ENCODE assay signal across 8 mouse cellular contexts in the genomic region with DNA sequence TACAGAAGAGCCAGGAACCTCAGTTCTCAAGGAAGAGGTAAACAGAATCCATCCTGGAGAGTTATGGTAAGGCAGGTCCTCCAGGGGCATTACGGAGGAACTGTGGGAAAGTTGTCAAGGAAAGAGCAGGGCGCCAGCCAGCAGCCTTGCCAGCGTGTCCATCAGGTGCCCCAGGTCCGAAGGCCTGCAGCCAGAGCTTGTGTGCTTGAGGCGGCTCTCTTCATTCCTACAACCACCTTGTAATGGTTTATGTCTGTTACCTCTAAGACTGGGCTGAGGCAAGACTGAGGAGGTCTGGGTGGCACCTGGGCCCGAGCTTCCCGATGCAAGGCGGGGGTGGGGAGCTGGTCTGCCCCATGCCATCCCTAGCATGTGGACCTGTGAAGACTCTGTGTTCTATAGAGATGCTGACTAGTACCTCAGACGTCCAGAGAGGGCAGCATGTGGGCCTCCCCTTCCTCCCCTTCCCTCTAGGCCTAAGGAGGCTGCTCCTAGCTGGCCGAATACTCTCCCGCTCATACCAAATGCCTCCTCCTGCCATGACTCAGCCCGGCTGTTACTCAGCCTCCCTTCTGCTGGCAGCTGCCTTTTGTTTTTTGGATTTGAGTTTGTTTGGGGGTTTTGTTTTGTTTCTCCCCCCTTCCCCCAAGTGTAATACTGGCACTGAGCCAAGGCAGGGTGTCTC. TPM values are rescaled to one million over a fixed set of nuclear protein-coding genes. Genes with fewer than 3 reads are reported as not detected.
DNase-seq lines count a peak whose midpoint lies in the region; ATAC-seq and TF ChIP-seq lines count a peak whose summit lies in the region.

No protein-coding gene starts in this region.

- 0 out of 2 replicates have a peak, but pooled peaks cover 2% of the 10 kb centered on the region for H3K27me3 ChIP-seq in kidney, postnatal 0 days (ENCODE audit: insufficient read depth, low read length)
- no peaks in the 10 kb centered on the region for H3K27me3 ChIP-seq in forebrain, postnatal 0 days (ENCODE audit: insufficient read depth, low read length)

- H3K4me2 ChIP-seq in kidney, postnatal 0 days (ENCODE audit: low read length): no peak overlapping the region
- no peak overlapping the region for H3K4me2 ChIP-seq in forebrain, postnatal 0 days (ENCODE audit: low read depth)

- H3K9me3 ChIP-seq in kidney, postnatal 0 days (replicated peaks; ENCODE audit: low read length): no peaks in the 10 kb centered on the region
- H3K9me3 ChIP-seq in forebrain, postnatal 0 days (ENCODE audit: low read length): no peaks in the 10 kb centered on the region

- H3K4me1 ChIP-seq in kidney, postnatal 0 days (replicated peaks; ENCODE audit: insufficient read depth, low read length): 0 out of 2 replicates have a peak, but pooled peaks cover 3% of the 10 kb centered on the region
- peaks cover 32% of the 10 kb centered on the region for H3K4me1 ChIP-seq in forebrain, postnatal 0 days (ENCODE audit: insufficient read depth)

- no peak overlapping the region for H3K27ac ChIP-seq in kidney, postnatal 0 days
- H3K27ac ChIP-seq in forebrain, postnatal 0 days (ENCODE audit: low read depth, low read length): no peak overlapping the region

- WGBS in kidney, postnatal 0 days: 66% methylated on average over 12 of the region's 12 CpGs
- WGBS in forebrain, postnatal 0 days: 60% methylated on average over 12 of the region's 12 CpGs

- no peak overlapping the region for H3K9ac ChIP-seq in kidney, postnatal 0 days (ENCODE audit: low read depth, low read length)
- no peak overlapping the region for H3K9ac ChIP-seq in forebrain, postnatal 0 days

- 0 out of 2 replicates have a peak, but pooled peaks have one; percentile 25 for ATAC-seq in kidney, postnatal 0 days (replicated peaks; ENCODE audit: low FRiP score, low read depth)
- peak; percentile 49 for ATAC-seq in forebrain, postnatal 0 days
- no peak for ATAC-seq in monocyte, adult 5-6 weeks (replicated peaks; ENCODE audit: insufficient number of reproducible peaks, low FRiP score, low TSS enrichment, poor library complexity, severe bottlenecking)

- H3K4me3 ChIP-seq in kidney, postnatal 0 days (replicated peaks; ENCODE audit: low read depth, low read length): no peak overlapping the region
- no peak overlapping the region for H3K4me3 ChIP-seq in forebrain, postnatal 0 days (ENCODE audit: low read depth, low read length)

- no peaks in the 10 kb centered on the region for H3K36me3 ChIP-seq in kidney, postnatal 0 days (ENCODE audit: insufficient read depth, low read length)
- H3K36me3 ChIP-seq in forebrain, postnatal 0 days (ENCODE audit: insufficient read depth): no peaks in the 10 kb centered on the region

- TF ChIP-seq CTCF in kidney, postnatal 0 days (IDR thresholded peaks at IDR 0.05; ENCODE audit: low read depth): peak; percentile 35; the same call in 1 of the 2 replicates
- TF ChIP-seq CTCF in forebrain, postnatal 0 days (IDR thresholded peaks at IDR 0.05; ENCODE audit: low read depth): peak; percentile 46

- peak; percentile 68 for DNase-seq in kidney, postnatal 0 days (ENCODE audit: low spot score)
- no peak for DNase-seq in kidney, adult 9 months
- peak; percentile 38 for DNase-seq in 416B (ENCODE audit: low read depth)
- peak; percentile 45 for DNase-seq in adrenal gland, postnatal 10 days
- DNase-seq in forebrain, postnatal 0 days: peak; percentile 41
- no peak for DNase-seq in urinary bladder, postnatal 25 days (ENCODE audit: low spot score)
- DNase-seq in spleen, postnatal 14 days (ENCODE audit: low spot score in 2 of 2): no peak

RNA-seq across cellular contexts. Expression of gene Endov, which starts 25.7 kb away (rescaled TPM):
- 16.2 and 16.3 TPM in 2 replicates for polyA plus RNA-seq in kidney, postnatal 0 days (2015; fragmentation: Nextera tagmentation; extraction: Ambion mirVana)
- 10 to 100 TPM; 20.0 to 25.0 TPM for total RNA-seq in adrenal gland, postnatal 10 days (2021)
- total RNA-seq in forebrain, postnatal 0 days (2014; rRNA removed): 35.6 and 42.8 TPM in 2 replicates
- polyA plus RNA-seq in forebrain, postnatal 0 days (2015; fragmentation: Nextera tagmentation; extraction: Ambion mirVana): 15.2 and 16.9 TPM in 2 replicates
- 4.1 to 11.0 TPM (median 7.6 TPM) in 3 replicates for total RNA-seq in monocyte, adult 5-6 weeks (2017)

RNA-seq across cellular contexts. Expression of gene Nptx1, which starts 30.7 kb away (rescaled TPM):
- polyA plus RNA-seq in kidney, postnatal 0 days (2015; fragmentation: Nextera tagmentation; extraction: Ambion mirVana): 0.18 and 0.21 TPM in 2 replicates
- total RNA-seq in adrenal gland, postnatal 10 days (2021): 1 to 10 TPM; 2.5 to 3.4 TPM
- total RNA-seq in forebrain, postnatal 0 days (2014; rRNA removed): 10.0 and 14.2 TPM in 2 replicates
- polyA plus RNA-seq in forebrain, postnatal 0 days (2015; fragmentation: Nextera tagmentation; extraction: Ambion mirVana): 5.1 and 6.9 TPM in 2 replicates
- 0.29 TPM in 1 of 3 replicates, not detected in the others for total RNA-seq in monocyte, adult 5-6 weeks (2017)

Comparison
In these comparisons a context has a peak if more than half of its experiments do, and no peak if none do; other contexts are left out.
1. DNase-seq: peak in kidney, postnatal 0 days (single experiment), 416B (single experiment), adrenal gland, postnatal 10 days (single experiment) and forebrain, postnatal 0 days (single experiment); none in kidney, adult 9 months (single experiment), urinary bladder, postnatal 25 days (single experiment) and spleen, postnatal 14 days (0 of 2).